Mouse (Mus musculus) heart, adult 2 months (tissue): ENCODE results near the gene Gpr152. TPM values are rescaled to one million over a fixed set of nuclear protein-coding genes. Genes with fewer than 3 reads are reported as not detected.

ENCODE experiments used
- DNase-seq, 2 experiments: peaks; one replicate each; pipeline ENCODE4 v3.0.0; 2021
- H3K27ac ChIP-seq: fragments of 200-600 bp; 2 replicates; pipeline ENCODE4 v1.8.1; 2022
- H3K27me3 ChIP-seq: fragments of 200-500 bp; 2 replicates; pipeline ENCODE4 v1.6.1; 2012; ENCODE audit warnings: mild to moderate bottlenecking, low read length, inconsistent platforms, mixed read lengths; ENCODE audit not compliant: control insufficient read depth, insufficient read depth
- H3K36me3 ChIP-seq: fragments of 200-500 bp; 2 replicates; pipeline ENCODE4 v1.6.1; 2012; ENCODE audit warnings: low read length, inconsistent platforms; ENCODE audit not compliant: control insufficient read depth, insufficient read depth
- H3K4me1 ChIP-seq: fragments of 200-500 bp; 2 replicates; pipeline ENCODE4 v1.6.1; 2011; ENCODE audit warnings: low read length; ENCODE audit not compliant: control insufficient read depth, insufficient read depth
- H3K4me3 ChIP-seq: fragments of 200-600 bp; 2 replicates; pipeline ENCODE4 v1.8.1; 2022
- H3K79me2 ChIP-seq: fragments of 200-500 bp; replicated peaks from 2 replicates; pipeline ENCODE4 v1.6.1; 2012; ENCODE audit warnings: mild to moderate bottlenecking, inconsistent platforms, low read length, moderate library complexity, mixed read lengths; ENCODE audit not compliant: control insufficient read depth, insufficient read depth
- H3K9ac ChIP-seq: fragments of 200-500 bp; 2 replicates; pipeline ENCODE4 v1.6.1; 2012; ENCODE audit warnings: low read depth, mild to moderate bottlenecking, control low read depth, inconsistent platforms, low read length, mixed read lengths
- CTCF ChIP-seq: fragments of 200-600 bp; IDR thresholded peaks from 2 replicates; pipeline ENCODE4 v1.8.1; 2022; ENCODE audit warnings: antibody characterized with exemption, mild to moderate bottlenecking, moderate library complexity
- EP300 ChIP-seq: fragments of 200-500 bp; IDR thresholded peaks from 2 replicates; pipeline ENCODE4 v1.6.1; 2011; ENCODE audit warnings: low read depth, low read length, control low read depth; ENCODE audit not compliant: insufficient read depth
- POLR2A ChIP-seq: fragments of 200-500 bp; IDR thresholded peaks from 2 replicates; pipeline ENCODE4 v1.6.1; 2011; ENCODE audit warnings: mild to moderate bottlenecking, low read depth, low read length, control low read depth; ENCODE audit not compliant: insufficient read depth
- WGBS: fragments of 180-500 bp; shearing (Covaris S2); methylation state at CpG from one replicate; pipeline ENCODE4 v1.1.7; 2018; 5-methylcytosine and 5-hydroxymethylcytosine counted together
- intact Hi-C: fragments of 180-260 bp; cut with DNase I; formaldehyde crosslinking; loops from one replicate; pipeline ENCODE4 v1.15.1; 2025
- polyA plus RNA-seq: library from polyadenylated mRNA; depleted of rRNA; stranded (reverse); fragments of >200 nt; gene quantifications from 2 replicates; pipeline ENCODE4 v1.2.3, GENCODE M21; 2012
- total RNA-seq, 2 experiments: library from RNA; stranded (reverse); gene quantifications; 2 replicates each; pipeline ENCODE4 v1.2.3; 2021

Gpr152 gene
- total and polyA plus RNA-seq, 3 experiments = 0.05 to 0.12 TPM; not detected in 1

GRCm38 (mm10) chr19:4152445-4153231 is 13.1 kb downstream of the Gpr152 start:
- peak overlapping the region; percentile 40; the same call in 1 of the 2 replicates for H3K27ac ChIP-seq
- no peaks in the 10 kb centered on the region for H3K36me3 ChIP-seq
- H3K27me3 ChIP-seq = no peaks in the 10 kb centered on the region
- WGBS = 80% methylated on average over 8 of the region's 8 CpGs
- TF ChIP-seq POLR2A (no peak), CTCF (no peak), EP300 (no peak)
- H3K4me1 ChIP-seq = peaks cover 10% of the 10 kb centered on the region
- no peak overlapping the region for H3K4me3 ChIP-seq
- intact Hi-C loops = no loop called here
- DNase-seq = no peak
- no peaks in the 10 kb centered on the region for H3K79me2 ChIP-seq
- no peak overlapping the region for H3K9ac ChIP-seq

- Histone ChIP-seq H3K27me3 (no peaks in the 10 kb centered on the region), H3K4me3 (no peak within 1 kb of the TSS), H3K9ac (no peak within 1 kb of the TSS), H3K27ac (peak within 1 kb of the TSS; percentile 40; the same call in 1 of the 2 replicates), H3K4me1 (peaks cover 7% of the 10 kb centered on the region), H3K36me3 (no peaks in the 10 kb centered on the region), H3K79me2 (no peaks in the 10 kb centered on the region)
- TF ChIP-seq POLR2A (no peak), CTCF (no peak), EP300 (no peak)
- peak in 1 of 2 experiments; percentile 57 for DNase-seq
- intact Hi-C loops = no loop called here
- 40% methylated on average over 11 of the region's 11 CpGs for WGBS
These were observed 13.7 kb downstream of the Gpr152 start, which contains the start of gene Ptprcap for GRCm38 (mm10) chr19:4153232-4153654. Gene Ptprcap (plus strand): TSS chr19:4153604.

GRCm38 (mm10) chr19:4154437-4155222 is 15.0 kb downstream of the Gpr152 start:
- DNase-seq = no peak
- Histone ChIP-seq H3K9ac (no peak overlapping the region), H3K36me3 (no peaks in the 10 kb centered on the region), H3K79me2 (no peaks in the 10 kb centered on the region), H3K4me3 (no peak overlapping the region), H3K27me3 (no peaks in the 10 kb centered on the region), H3K4me1 (peaks cover 7% of the 10 kb centered on the region), H3K27ac (no peak overlapping the region)
- intact Hi-C loops = no loop called here
- no peak for TF ChIP-seq CTCF
- TF ChIP-seq EP300 = no peak
- no peak for TF ChIP-seq POLR2A
- 63% methylated on average over 13 of the region's 13 CpGs for WGBS

- 72% methylated on average over 6 of the region's 6 CpGs for WGBS
- no peaks in the 10 kb centered on the region for H3K36me3 ChIP-seq
- intact Hi-C loops = no loop called here
- no peaks in the 10 kb centered on the region for H3K27me3 ChIP-seq
- H3K4me3 ChIP-seq = no peak overlapping the region
- DNase-seq = no peak
- H3K9ac ChIP-seq = no peak overlapping the region
- no peaks in the 10 kb centered on the region for H3K79me2 ChIP-seq
- H3K4me1 ChIP-seq = peaks cover 3% of the 10 kb centered on the region
- TF ChIP-seq EP300 (no peak), POLR2A (0 out of 2 replicates have a peak, but pooled peaks have one; percentile 19)
- H3K27ac ChIP-seq = no peak overlapping the region
These were observed 15.9 kb downstream of the Gpr152 start for GRCm38 (mm10) chr19:4155223-4156072.

- 76% methylated on average over 20 of the region's 20 CpGs for WGBS
- no peak overlapping the region for H3K4me3 ChIP-seq
These were observed 16.5 kb downstream of the Gpr152 start for GRCm38 (mm10) chr19:4156073-4156579.

More at GRCm38 (mm10) chr19:4156073-4156579, 16.5 kb downstream of the Gpr152 start:
- intact Hi-C loops = no loop called here
- no peak for DNase-seq
- Histone ChIP-seq H3K27ac (no peak overlapping the region), H3K79me2 (no peaks in the 10 kb centered on the region), H3K9ac (no peak overlapping the region), H3K27me3 (no peaks in the 10 kb centered on the region), H3K4me1 (peaks cover 3% of the 10 kb centered on the region), H3K36me3 (no peaks in the 10 kb centered on the region)
- no peak for TF ChIP-seq EP300
- TF ChIP-seq CTCF = no peak
- no peak for TF ChIP-seq POLR2A
